Comparison of ENCODE assay signal across 28 mouse cellular contexts in the genomic region with DNA sequence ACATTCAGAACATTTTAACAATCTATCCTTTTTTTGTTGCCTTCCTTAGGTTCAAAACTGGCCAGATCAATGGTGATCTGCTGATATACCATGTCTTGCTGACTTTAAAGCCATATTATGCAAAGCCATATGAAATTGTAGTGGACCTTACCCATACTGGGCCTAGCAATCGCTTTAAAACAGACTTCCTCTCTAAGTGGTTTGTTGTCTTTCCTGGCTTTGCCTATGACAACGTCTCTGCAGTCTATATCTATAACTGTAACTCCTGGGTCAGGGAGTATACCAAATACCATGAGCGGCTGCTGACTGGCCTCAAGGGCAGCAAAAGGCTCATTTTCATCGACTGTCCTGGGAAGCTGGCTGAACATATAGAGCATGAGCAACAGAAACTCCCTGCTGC. TPM values are rescaled to one million over a fixed set of nuclear protein-coding genes. Genes with fewer than 3 reads are reported as not detected.
"Had no signal": no experiment of that assay in that cellular context is flagged by ENCODE, and none has a peak within 500 bp of the region (broad histone marks: within the 10 kb centered on the region; RNA-seq: fewer than 3 reads in every experiment).

No protein-coding gene starts in this region.

- H3K9me3 ChIP-seq: heart, embryonic 10.5 days; heart, embryonic 12.5 days; hindbrain, embryonic 10.5 days; hindbrain, embryonic 12.5 days; limb, embryonic 10.5 days; limb, embryonic 12.5 days had no signal

- H3K27me3 ChIP-seq: heart, embryonic 12.5 days; hindbrain, embryonic 12.5 days; limb, embryonic 12.5 days had no signal

- H3K9ac ChIP-seq: heart, embryonic 12.5 days; hindbrain, embryonic 12.5 days; hindbrain, embryonic 14.5 days; limb, embryonic 12.5 days had no signal

- DNase-seq: gastrocnemius, postnatal 10 days; gastrocnemius, postnatal 25 days; heart, adult 18-20 months; heart, postnatal 10 days; heart, postnatal 4 days; kidney, adult 18-20 months; kidney, adult 8-10 months; kidney, postnatal 10 days; kidney, postnatal 25 days; kidney, postnatal 4 days had no signal

- H3K4me3 ChIP-seq: heart, embryonic 10.5 days; heart, embryonic 12.5 days; hindbrain, embryonic 10.5 days; hindbrain, embryonic 12.5 days; layer of hippocampus, adult 2 months; left cerebral cortex, adult 2 months; limb, embryonic 10.5 days; limb, embryonic 12.5 days had no signal

- H3K4me2 ChIP-seq: heart, embryonic 12.5 days; hindbrain, embryonic 12.5 days; hindbrain, embryonic 14.5 days; limb, embryonic 12.5 days had no signal

- H3K27ac ChIP-seq: heart, embryonic 10.5 days; hindbrain, embryonic 10.5 days; hindbrain, embryonic 12.5 days; hindbrain, embryonic 14.5 days; left cerebral cortex, adult 2 months; limb, embryonic 10.5 days; limb, embryonic 12.5 days had no signal

- H3K4me1 ChIP-seq: hindbrain, embryonic 10.5 days; hindbrain, embryonic 12.5 days; limb, embryonic 10.5 days; limb, embryonic 12.5 days had no signal

- ATAC-seq: hindbrain, embryonic 16.5 days; inflammation-experienced regulatory T-cells, adult 6 months; intestine, embryonic 16.5 days had no signal

RNA-seq across cellular contexts. Expression of gene Evi2, which starts 5.2 kb away (rescaled TPM):
- total RNA-seq: gastrocnemius, adult 18-20 months; heart, adult 18-20 months; layer of hippocampus, adult 2 months; left cerebral cortex, adult 2 months; left cerebral cortex, postnatal 36 days had no signal

RNA-seq across cellular contexts. Expression of gene Evi2b, which starts 12.0 kb away (rescaled TPM):
- polyA plus RNA-seq: heart, embryonic 12.5 days; hindbrain, embryonic 14.5 days; hindbrain, embryonic 16.5 days had no signal

RNA-seq across cellular contexts. Expression of gene Omg, which starts 31.7 kb away (rescaled TPM):
- total RNA-seq: gastrocnemius, adult 18-20 months; gastrocnemius, postnatal 25 days; gastrocnemius, postnatal 4 days; heart, adult 18-20 months; heart, adult 8-10 months; heart, postnatal 10 days; heart, postnatal 25 days; heart, postnatal 4 days; liver, adult 2 months had no signal
- polyA plus RNA-seq: liver, adult 2 months had no signal
